Comparison of ENCODE assay signal across 9 mouse cellular contexts in the genomic region with DNA sequence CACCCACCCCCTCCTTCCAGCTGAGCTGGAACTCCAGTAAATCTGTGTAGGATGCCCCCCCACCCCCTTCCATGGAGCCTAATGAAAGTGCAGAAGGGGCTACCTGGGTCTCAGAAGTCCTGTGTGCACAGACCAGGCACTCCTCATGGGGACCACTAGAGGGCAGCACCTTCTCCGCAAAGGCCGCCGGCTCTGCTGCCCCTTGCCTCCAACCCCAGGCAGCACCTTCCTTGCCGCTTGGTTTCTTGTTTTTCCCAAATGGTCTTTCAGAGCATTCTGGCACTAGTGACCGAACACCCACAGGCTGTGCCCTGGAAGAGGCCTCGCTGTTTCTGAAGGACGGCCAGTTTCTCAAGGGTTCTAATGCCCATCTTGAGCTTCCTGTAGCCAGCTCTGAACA. TPM values are rescaled to one million over a fixed set of nuclear protein-coding genes. Genes with fewer than 3 reads are reported as not detected.
DNase-seq lines count a peak whose midpoint lies in the region; ATAC-seq and TF ChIP-seq lines count a peak whose summit lies in the region.
"Had no signal": no experiment of that assay in that cellular context is flagged by ENCODE, and none has a peak within 500 bp of the region (broad histone marks: within the 10 kb centered on the region; RNA-seq: fewer than 3 reads in every experiment).

No protein-coding gene starts in this region.

- peak; percentile 56 for TF ChIP-seq RAD21 in CH12.LX (IDR thresholded peaks at IDR 0.05; ENCODE audit: low read depth, low read length)

- no peak overlapping the region for H3K27ac ChIP-seq in CH12.LX (ENCODE audit: insufficient read depth, low read depth)
- H3K27ac ChIP-seq in intestine, embryonic 14.5 days (ENCODE audit: low read depth): no peak overlapping the region
- no peak overlapping the region for H3K27ac ChIP-seq in liver, embryonic 14.5 days

- no peak for TF ChIP-seq EP300 in CH12.LX (IDR thresholded peaks at IDR 0.05; ENCODE audit: low read length)
- no peak for TF ChIP-seq EP300 in liver, embryonic 14.5 days (IDR thresholded peaks at IDR 0.05; ENCODE audit: low read depth)

- DNase-seq in B cell, adult 2 months: peak; percentile 63
- peak; percentile 64 for DNase-seq in CH12.LX (ENCODE audit: extremely low read depth)
- peak; percentile 20 for DNase-seq in cerebellum, adult 11-12 months
- peak; percentile 66 for DNase-seq in forelimb bud, embryonic 11.5 days (ENCODE audit: low read depth, low spot score)
- DNase-seq in intestine, embryonic 14.5 days (ENCODE audit: low spot score): peak; percentile 76
- peak in 1 of 3 experiments; percentile 24 for DNase-seq in liver, embryonic 14.5 days (ENCODE audit: low read depth in 3 of 3, low spot score in 3 of 3)
- peak; percentile 32 for DNase-seq in retina, adult 2 months (ENCODE audit: low read depth, low spot score)

- H3K4me1 ChIP-seq in CH12.LX (ENCODE audit: control insufficient read depth in 1 of 2, insufficient read depth in 2 of 2): peaks cover 0 to 8% of the 10 kb centered on the region in 2 experiments; a peak in 2 of 4 replicates
- H3K4me1 ChIP-seq in intestine, embryonic 14.5 days (replicated peaks; ENCODE audit: control insufficient read depth, insufficient read depth, low read length): no peaks in the 10 kb centered on the region
- peaks cover 0 to 3% of the 10 kb centered on the region in 2 experiments; a peak in 1 of 4 replicates for H3K4me1 ChIP-seq in liver, embryonic 14.5 days (replicated peaks; ENCODE audit: control insufficient read depth in 2 of 2, insufficient read depth in 2 of 2, low read length in 1 of 2)

- no peak for TF ChIP-seq POLR2A in CH12.LX (IDR thresholded peaks at IDR 0.05; ENCODE audit: low read depth, low read length)

- dilution Hi-C loops in CH12.LX (cut with MboI; ENCODE audit: extremely low pct_ligation_motif_present, extremely low pct_unique_long_range_greater_than_20kb, low sequenced_read_pairs): no loop called here

- no peak overlapping the region for H3K9ac ChIP-seq in CH12.LX (ENCODE audit: insufficient read depth, low read depth)
- no peak overlapping the region for H3K9ac ChIP-seq in intestine, embryonic 14.5 days (ENCODE audit: low read length)
- no peak overlapping the region for H3K9ac ChIP-seq in liver, embryonic 14.5 days (replicated peaks)

- H3K4me3 ChIP-seq in CH12.LX (replicated peaks in 1 of 3; ENCODE audit: low read depth in 2 of 3, low read length in 2 of 3, poor library complexity in 1 of 3): no peak overlapping the region
- no peak overlapping the region for H3K4me3 ChIP-seq in intestine, embryonic 14.5 days (ENCODE audit: low read depth, low read length)
- no peak overlapping the region for H3K4me3 ChIP-seq in liver, embryonic 14.5 days (ENCODE audit: insufficient read depth in 1 of 2, low read depth in 2 of 2, low read length in 2 of 2)

- H3K9me3 ChIP-seq in CH12.LX (replicated peaks; ENCODE audit: low read length): peaks cover 4% of the 10 kb centered on the region
- H3K9me3 ChIP-seq in intestine, embryonic 14.5 days (ENCODE audit: control insufficient read depth, low read length): no peaks in the 10 kb centered on the region
- no peaks in the 10 kb centered on the region for H3K9me3 ChIP-seq in liver, embryonic 14.5 days (ENCODE audit: control insufficient read depth, low read length)

- TF ChIP-seq CTCF in CH12.LX (conservative IDR thresholded peaks at IDR 0.05 in 1 of 2, IDR thresholded peaks at IDR 0.05 in 1 of 2; ENCODE audit: low read depth in 2 of 2, low read length in 2 of 2): peak; percentile 71 to 84
- TF ChIP-seq CTCF in liver, embryonic 14.5 days (IDR thresholded peaks at IDR 0.05; ENCODE audit: low read depth): peak; percentile 94

- 5% methylated on average over 7 of the region's 7 CpGs for WGBS in intestine, embryonic 14.5 days
- 4% methylated on average over 7 of the region's 7 CpGs for WGBS in liver, embryonic 14.5 days (ENCODE audit: insufficient replicate concordance)

- no peaks in the 10 kb centered on the region for H3K36me3 ChIP-seq in CH12.LX (replicated peaks in 1 of 2; ENCODE audit: control insufficient read depth in 1 of 2, insufficient read depth in 1 of 2, low read length in 1 of 2)
- no peaks in the 10 kb centered on the region for H3K36me3 ChIP-seq in intestine, embryonic 14.5 days (ENCODE audit: control insufficient read depth, insufficient read depth, low read length)
- H3K36me3 ChIP-seq in liver, embryonic 14.5 days (replicated peaks; ENCODE audit: control insufficient read depth, insufficient read depth, low read depth): no peaks in the 10 kb centered on the region

- no peaks in the 10 kb centered on the region for H3K79me2 ChIP-seq in CH12.LX (replicated peaks; ENCODE audit: control insufficient read depth, extremely low read depth, insufficient read depth, poor library complexity, severe bottlenecking)

- H3K4me2 ChIP-seq in CH12.LX (ENCODE audit: insufficient read depth, low read depth, poor library complexity, severe bottlenecking): peak overlapping the region; percentile 8; the same call in 1 of the 2 replicates
- H3K4me2 ChIP-seq in intestine, embryonic 14.5 days (ENCODE audit: low read length): no peak overlapping the region
- H3K4me2 ChIP-seq in liver, embryonic 14.5 days (ENCODE audit: low read depth): peak overlapping the region; percentile 48

- ATAC-seq in intestine, embryonic 14.5 days (replicated peaks; ENCODE audit: low FRiP score, low TSS enrichment, low read depth): no peak
- ATAC-seq in liver, embryonic 14.5 days (ENCODE audit: insufficient read depth): peak; percentile 33; the same call in 1 of the 2 replicates
- no peak for ATAC-seq in frontal cortex, adult (ENCODE audit: low TSS enrichment)

- H3K27me3 ChIP-seq in CH12.LX (replicated peaks): no peaks in the 10 kb centered on the region
- H3K27me3 ChIP-seq in intestine, embryonic 14.5 days (replicated peaks; ENCODE audit: control insufficient read depth, insufficient read depth, low read length): no peaks in the 10 kb centered on the region
- H3K27me3 ChIP-seq in liver, embryonic 14.5 days (ENCODE audit: control insufficient read depth, insufficient read depth, low read length): no peaks in the 10 kb centered on the region

- in situ Hi-C loops in CH12.LX (cut with MboI; ENCODE audit: low pct_ligation_motif_present, low pct_unique_long_range_greater_than_20kb, low sequenced_read_pairs): no loop called here

TF ChIP-seq in CH12.LX, 34 proteins besides CTCF, POLR2A, EP300 and RAD21:
- TF ChIP-seq BHLHE40 (IDR thresholded peaks at IDR 0.05; ENCODE audit: low read depth, low read length) (no peak), SMC3 (IDR thresholded peaks at IDR 0.05; ENCODE audit: low read depth, low read length) (peak; percentile 65), CHD2 (IDR thresholded peaks at IDR 0.05; ENCODE audit: low read length) (no peak), ZC3H11A (IDR thresholded peaks at IDR 0.05; ENCODE audit: low read depth, low read length) (no peak), MEF2A (IDR thresholded peaks at IDR 0.05; ENCODE audit: borderline replicate concordance, low read depth, low read length) (no peak), ELF1 (IDR thresholded peaks at IDR 0.05; ENCODE audit: low read depth, low read length) (no peak), MYC (IDR thresholded peaks at IDR 0.05; ENCODE audit: low read depth, low read length) (0 out of 2 replicates have a peak, but pooled peaks have one; percentile 17), POLR2AphosphoS2 (IDR thresholded peaks at IDR 0.05; ENCODE audit: low read depth, low read length) (no peak)

RNA-seq across cellular contexts. Expression of gene Car6, which starts 24.6 kb away (rescaled TPM):
- total RNA-seq in CH12.LX (2012; rRNA removed): not detected in 2 replicates
- total RNA-seq in CH12.LX (2014; rRNA removed): not detected in 2 replicates
- not detected in 2 replicates for polyA plus RNA-seq in CH12.LX (2012; ENCODE audit: insufficient read length, low read depth)
- polyA plus RNA-seq in intestine, embryonic 14.5 days (2014; fragmentation: Nextera tagmentation; extraction: Ambion mirVana): not detected in 2 replicates
- 0.02 and 0.17 TPM in 2 replicates for polyA plus RNA-seq in liver, embryonic 14.5 days (2012; rRNA removed)
- polyA plus RNA-seq in liver, embryonic 14.5 days (2014; fragmentation: Nextera tagmentation; extraction: Ambion mirVana): 0.09 TPM in 1 of 2 replicates, not detected in the other
- total RNA-seq: left cerebral cortex, adult 18-20 months had no signal

RNA-seq across cellular contexts. Expression of gene Slc2a7, which starts 27.8 kb away (rescaled TPM):
- 0.13 TPM in 1 of 2 replicates, not detected in the other for total RNA-seq in CH12.LX (2012; rRNA removed)
- total RNA-seq in CH12.LX (2014; rRNA removed): not detected in 2 replicates
- polyA plus RNA-seq in CH12.LX (2012; ENCODE audit: insufficient read length, low read depth): 0.14 TPM in 1 of 2 replicates, not detected in the other
- not detected in 2 replicates for polyA plus RNA-seq in intestine, embryonic 14.5 days (2014; fragmentation: Nextera tagmentation; extraction: Ambion mirVana)
- 0.04 TPM in 1 of 2 replicates, not detected in the other for polyA plus RNA-seq in liver, embryonic 14.5 days (2012; rRNA removed)
- polyA plus RNA-seq in liver, embryonic 14.5 days (2014; fragmentation: Nextera tagmentation; extraction: Ambion mirVana): 0.24 TPM in 1 of 2 replicates, not detected in the other
- total RNA-seq: left cerebral cortex, adult 18-20 months had no signal

RNA-seq across cellular contexts. Expression of gene Slc2a5, which starts 57.5 kb away (rescaled TPM):
- 0.38 and 1.4 TPM in 2 replicates for total RNA-seq in CH12.LX (2012; rRNA removed)
- 0.70 and 0.81 TPM in 2 replicates for total RNA-seq in CH12.LX (2014; rRNA removed)
- polyA plus RNA-seq in CH12.LX (2012; ENCODE audit: insufficient read length, low read depth): 1.1 and 1.5 TPM in 2 replicates
- 1.3 and 1.9 TPM in 2 replicates for polyA plus RNA-seq in intestine, embryonic 14.5 days (2014; fragmentation: Nextera tagmentation; extraction: Ambion mirVana)
- 0.08 and 0.19 TPM in 2 replicates for polyA plus RNA-seq in liver, embryonic 14.5 days (2012; rRNA removed)
- polyA plus RNA-seq in liver, embryonic 14.5 days (2014; fragmentation: Nextera tagmentation; extraction: Ambion mirVana): 0.18 and 0.43 TPM in 2 replicates

RNA-seq across cellular contexts. Expression of gene Eno1, which starts 60.0 kb away (rescaled TPM):
- 1,210 and 1,985 TPM in 2 replicates for total RNA-seq in CH12.LX (2012; rRNA removed)
- total RNA-seq in CH12.LX (2014; rRNA removed): 903 and 1,109 TPM in 2 replicates
- polyA plus RNA-seq in CH12.LX (2012; ENCODE audit: insufficient read length, low read depth): 1,272 and 1,619 TPM in 2 replicates
- polyA plus RNA-seq in intestine, embryonic 14.5 days (2014; fragmentation: Nextera tagmentation; extraction: Ambion mirVana): 1,930 and 1,939 TPM in 2 replicates
- polyA plus RNA-seq in liver, embryonic 14.5 days (2012; rRNA removed): 167 and 215 TPM in 2 replicates
- polyA plus RNA-seq in liver, embryonic 14.5 days (2014; fragmentation: Nextera tagmentation; extraction: Ambion mirVana): 451 and 488 TPM in 2 replicates
